Mouse (Mus musculus): Measurements from ENCODE around the gene Ptk6. TPM values are rescaled to one million over a fixed set of nuclear protein-coding genes. Genes with fewer than 3 reads are reported as not detected.
A peak's percentile ranks its signal among the peaks of the same experiment; 100 is the strongest.

Ptk6 gene
- polyA plus RNA-seq, 1 experiment = 0.20 TPM

DNA sequence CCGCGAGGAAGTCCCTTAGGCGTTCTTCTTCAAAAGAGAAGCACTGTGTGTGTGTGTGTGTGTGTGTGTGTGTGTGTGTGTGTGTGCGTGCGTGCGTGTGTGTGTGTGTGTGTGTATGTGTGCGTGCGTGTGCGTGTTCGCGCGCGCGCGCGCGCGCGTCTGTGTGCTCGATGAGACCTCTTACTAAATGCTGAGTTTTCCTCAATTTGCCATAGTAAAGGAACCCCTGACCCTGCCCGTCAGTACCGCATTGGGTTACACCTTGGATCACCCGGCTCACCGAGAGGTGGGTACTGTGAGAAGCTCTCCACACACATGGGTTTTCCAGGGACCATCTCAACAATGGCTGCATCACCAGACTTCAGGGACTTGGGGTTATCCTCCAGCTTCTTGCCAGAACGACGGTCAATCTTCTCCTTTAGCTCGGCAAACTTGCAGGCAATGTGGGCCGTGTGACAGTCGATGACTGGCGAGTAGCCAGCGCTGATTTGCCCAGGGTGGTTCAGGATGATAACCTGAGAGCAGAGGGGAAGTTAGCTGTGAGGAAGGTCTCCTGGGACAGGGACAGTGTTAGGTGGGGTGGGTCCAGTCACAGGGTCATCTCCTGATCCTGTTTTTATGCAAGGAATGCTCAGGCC is 54.2 kb downstream of the Ptk6 start:
- Histone ChIP-seq H3K36me3 (ENCODE audit: control insufficient read depth, insufficient read depth, low read length) (no peaks in the 10 kb centered on the region), H3K4me3 (ENCODE audit: control insufficient read depth, low read depth, low read length) (peak overlapping the region; percentile 12; the same call in 1 of the 2 replicates), H3K27me3 (ENCODE audit: control insufficient read depth, insufficient read depth, low read length) (no peaks in the 10 kb centered on the region), H3K27ac (ENCODE audit: control insufficient read depth, insufficient read depth, low read depth, low read length) (no peak overlapping the region), H3K4me1 (ENCODE audit: control insufficient read depth, insufficient read depth, low read length) (peaks cover 6% of the 10 kb centered on the region)
- TF ChIP-seq CTCF (IDR thresholded peaks at IDR 0.05; ENCODE audit: control insufficient read depth, insufficient read depth, insufficient replicate concordance, low read depth, low read length) = no peak
- no peak for TF ChIP-seq POLR2A (IDR thresholded peaks at IDR 0.05; ENCODE audit: control insufficient read depth, low read depth, low read length)

DNA sequence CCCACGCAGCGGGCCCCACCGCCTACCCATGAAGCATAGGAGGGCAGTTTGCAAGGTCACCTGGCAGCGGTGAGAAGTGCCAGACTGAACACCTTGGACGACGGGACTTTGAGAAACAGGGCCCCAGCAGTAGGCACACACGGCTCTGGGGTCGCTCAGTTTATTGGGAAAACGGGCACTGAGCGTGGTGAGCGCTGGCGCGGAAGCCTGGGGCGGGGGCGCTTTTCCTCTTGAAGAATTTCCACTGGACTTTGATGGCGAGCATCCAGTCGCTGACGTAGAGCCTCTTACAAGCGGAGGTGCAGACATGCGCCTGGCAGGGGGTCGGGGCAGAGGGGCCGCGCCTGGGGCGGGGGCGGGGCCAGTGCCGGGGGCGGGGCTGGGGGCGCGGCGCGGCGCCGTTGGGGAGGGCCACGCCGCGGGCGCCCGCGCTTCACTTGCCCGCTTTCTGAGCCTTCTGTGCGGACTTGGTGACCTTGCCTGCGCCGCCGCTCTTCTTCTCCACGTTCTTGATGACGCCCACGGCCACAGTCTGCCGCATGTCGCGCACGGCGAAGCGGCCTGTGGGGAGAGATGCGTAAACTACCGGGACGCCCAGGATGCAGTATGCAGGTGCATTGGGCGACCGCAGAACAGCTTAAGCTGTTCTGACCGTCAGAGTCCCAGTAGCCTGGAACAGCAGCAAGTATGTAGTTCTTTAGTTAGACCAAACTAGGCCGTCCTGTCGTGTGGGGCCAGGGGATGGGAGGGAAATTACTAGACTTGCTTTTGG is 54.9 kb downstream of the Ptk6 start:
- TF ChIP-seq CTCF (IDR thresholded peaks at IDR 0.05; ENCODE audit: control insufficient read depth, insufficient read depth, insufficient replicate concordance, low read depth, low read length) = no peak
- TF ChIP-seq POLR2A (IDR thresholded peaks at IDR 0.05; ENCODE audit: control insufficient read depth, low read depth, low read length) = no peak
- Histone ChIP-seq H3K4me1 (ENCODE audit: control insufficient read depth, insufficient read depth, low read length) (peaks cover 6% of the 10 kb centered on the region), H3K27ac (ENCODE audit: control insufficient read depth, insufficient read depth, low read depth, low read length) (no peak overlapping the region), H3K4me3 (ENCODE audit: control insufficient read depth, low read depth, low read length) (peak overlapping the region; percentile 12), H3K27me3 (ENCODE audit: control insufficient read depth, insufficient read depth, low read length) (no peaks in the 10 kb centered on the region), H3K36me3 (ENCODE audit: control insufficient read depth, insufficient read depth, low read length) (no peaks in the 10 kb centered on the region)

DNA sequence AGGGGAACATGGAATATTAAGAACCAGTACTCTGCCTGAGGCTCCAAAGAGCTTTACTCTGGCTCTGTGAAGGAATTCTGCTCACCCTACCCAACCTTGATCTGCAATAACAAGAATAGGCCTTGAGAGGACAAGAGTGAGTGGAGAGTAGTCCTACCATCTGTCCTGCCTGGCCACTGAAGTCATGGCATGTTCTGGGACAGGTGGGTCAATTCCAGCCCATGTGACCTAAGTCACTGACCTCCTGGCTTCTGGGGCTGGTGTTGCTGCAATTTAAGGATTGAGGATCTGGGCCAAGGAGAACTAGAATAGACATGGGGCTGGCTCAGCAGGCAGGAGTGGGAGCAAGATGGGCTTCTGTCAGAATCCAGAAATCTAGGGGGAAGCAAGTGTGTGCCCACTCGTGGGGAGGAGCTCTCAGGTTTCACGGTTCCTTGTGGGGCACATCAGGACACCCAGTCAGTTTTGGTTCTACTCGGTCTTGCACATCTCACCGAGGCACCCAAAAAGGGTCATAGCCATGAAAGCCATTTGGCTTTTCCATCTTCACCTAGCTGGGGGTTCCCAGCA is 55.5 kb downstream of the Ptk6 start:
- no peak overlapping the region for H3K27ac ChIP-seq (ENCODE audit: control insufficient read depth, insufficient read depth, low read depth, low read length)
- TF ChIP-seq POLR2A (IDR thresholded peaks at IDR 0.05; ENCODE audit: control insufficient read depth, low read depth, low read length) = no peak
- no peak for TF ChIP-seq CTCF (IDR thresholded peaks at IDR 0.05; ENCODE audit: control insufficient read depth, insufficient read depth, insufficient replicate concordance, low read depth, low read length)
- no peaks in the 10 kb centered on the region for H3K27me3 ChIP-seq (ENCODE audit: control insufficient read depth, insufficient read depth, low read length)
- no peaks in the 10 kb centered on the region for H3K36me3 ChIP-seq (ENCODE audit: control insufficient read depth, insufficient read depth, low read length)
- H3K4me3 ChIP-seq (ENCODE audit: control insufficient read depth, low read depth, low read length) = no peak overlapping the region
- peaks cover 6% of the 10 kb centered on the region for H3K4me1 ChIP-seq (ENCODE audit: control insufficient read depth, insufficient read depth, low read length)

DNA sequence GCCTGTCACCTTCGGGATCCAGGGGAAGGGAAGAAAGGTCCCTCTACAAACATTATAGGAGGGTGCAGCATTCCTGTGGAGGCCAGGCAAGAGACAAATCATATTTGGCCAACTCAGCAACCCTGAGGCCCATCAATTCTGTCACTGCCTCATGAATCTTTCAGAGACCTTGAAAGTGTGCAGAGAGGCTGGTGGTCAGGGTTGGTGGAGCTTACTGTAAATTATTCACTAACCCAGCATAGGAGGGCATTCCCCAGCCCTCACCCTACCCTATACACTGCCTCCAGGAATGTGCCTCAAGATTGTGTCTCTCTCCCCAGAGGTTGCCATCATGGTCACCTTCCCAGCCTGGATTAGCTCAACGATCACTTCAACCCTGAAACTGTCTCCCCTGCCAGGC is 57.9 kb downstream of the Ptk6 start:
- peaks cover 6% of the 10 kb centered on the region for H3K4me1 ChIP-seq (ENCODE audit: control insufficient read depth, insufficient read depth, low read length)
- no peaks in the 10 kb centered on the region for H3K27me3 ChIP-seq (ENCODE audit: control insufficient read depth, insufficient read depth, low read length)
- H3K4me3 ChIP-seq (ENCODE audit: control insufficient read depth, low read depth, low read length) = no peak overlapping the region
- no peaks in the 10 kb centered on the region for H3K36me3 ChIP-seq (ENCODE audit: control insufficient read depth, insufficient read depth, low read length)
- H3K27ac ChIP-seq (ENCODE audit: control insufficient read depth, insufficient read depth, low read depth, low read length) = no peak overlapping the region
- no peak for TF ChIP-seq CTCF (IDR thresholded peaks at IDR 0.05; ENCODE audit: control insufficient read depth, insufficient read depth, insufficient replicate concordance, low read depth, low read length)
- no peak for TF ChIP-seq POLR2A (IDR thresholded peaks at IDR 0.05; ENCODE audit: control insufficient read depth, low read depth, low read length)

Other genes with a start within 250 kb of the Ptk6 start
- 2.3 and 3.7 TPM in 2 replicates for gene Nkain4, start 248.1 kb downstream of the Ptk6 start, polyA plus RNA-seq (2012; rRNA removed)
- gene Arfgap1, start 235.6 kb downstream of the Ptk6 start, polyA plus RNA-seq (2012; rRNA removed) = 31.2 and 32.2 TPM in 2 replicates
- gene Col20a1, start 216.3 kb downstream of the Ptk6 start, polyA plus RNA-seq (2012; rRNA removed) = 52.3 and 57.4 TPM in 2 replicates
- gene Chrna4, start 159.2 kb downstream of the Ptk6 start, polyA plus RNA-seq (2012; rRNA removed) = 0.91 and 1.0 TPM in 2 replicates
- 9.2 and 9.8 TPM in 2 replicates for gene Kcnq2, start 67.5 kb downstream of the Ptk6 start, polyA plus RNA-seq (2012; rRNA removed)
- gene Eef1a2, start 45.8 kb downstream of the Ptk6 start, polyA plus RNA-seq (2012; rRNA removed) = 0.07 TPM in 2 replicates
- 8.2 and 9.5 TPM in 2 replicates for gene Ppdpf, start 15.5 kb downstream of the Ptk6 start, polyA plus RNA-seq (2012; rRNA removed)
- 1.4 and 1.6 TPM in 2 replicates for gene Srms, start 10.4 kb upstream of the Ptk6 start, polyA plus RNA-seq (2012; rRNA removed)
- gene Fndc11, start 17.2 kb upstream of the Ptk6 start, polyA plus RNA-seq (2012; rRNA removed) = 440 and 469 TPM in 2 replicates
- 1.4 and 1.7 TPM in 2 replicates for gene Helz2, start 39.2 kb upstream of the Ptk6 start, polyA plus RNA-seq (2012; rRNA removed)
- 10.2 and 10.6 TPM in 2 replicates for gene Gmeb2, start 85.2 kb upstream of the Ptk6 start, polyA plus RNA-seq (2012; rRNA removed)
- gene Stmn3, start 111.7 kb upstream of the Ptk6 start, polyA plus RNA-seq (2012; rRNA removed) = not detected in 2 replicates
- 71.8 and 75.1 TPM in 2 replicates for gene Rtel1, start 117.0 kb upstream of the Ptk6 start, polyA plus RNA-seq (2012; rRNA removed)
- gene Zgpat, start 162.1 kb upstream of the Ptk6 start, polyA plus RNA-seq (2012; rRNA removed) = 15.8 and 16.1 TPM in 2 replicates
- 35.9 and 43.2 TPM in 2 replicates for gene Arfrp1, start 162.6 kb upstream of the Ptk6 start, polyA plus RNA-seq (2012; rRNA removed)
- gene Lime1, start 177.3 kb upstream of the Ptk6 start, polyA plus RNA-seq (2012; rRNA removed) = 13.9 and 14.6 TPM in 2 replicates

All from testis, adult 2 months (tissue).